Mouse (Mus musculus): ENCODE results near the gene Smim23. TPM values are rescaled to one million over a fixed set of nuclear protein-coding genes. Genes with fewer than 3 reads are reported as not detected.
A peak's percentile ranks its signal among the peaks of the same experiment; 100 is the strongest.

Smim23 gene
- polyA plus RNA-seq, 1 experiment from 2014 or later, result not detected

- no peak overlapping the region for H3K27ac ChIP-seq (ENCODE audit: low read length)
- 85% methylated on average over 6 of the region's 6 CpGs for WGBS
- H3K4me2 ChIP-seq (ENCODE audit: low read length), result no peak overlapping the region
- peaks cover 6% of the 10 kb centered on the region for H3K4me1 ChIP-seq (replicated peaks; ENCODE audit: control insufficient read depth, insufficient read depth, low read length)
- no peak for ATAC-seq
- H3K27me3 ChIP-seq (replicated peaks; ENCODE audit: control insufficient read depth, insufficient read depth, low read length), result no peaks in the 10 kb centered on the region
- H3K36me3 ChIP-seq (ENCODE audit: control insufficient read depth, insufficient read depth), result no peaks in the 10 kb centered on the region
- H3K4me3 ChIP-seq (replicated peaks; ENCODE audit: low read length), result no peak overlapping the region
- H3K9me3 ChIP-seq (ENCODE audit: control insufficient read depth, low read length), result no peaks in the 10 kb centered on the region
- H3K9ac ChIP-seq (replicated peaks; ENCODE audit: low read depth, low read length), result no peak overlapping the region
Observed at GRCm38 (mm10) chr11:32785591-32786147, 38.7 kb downstream of the Smim23 start.

GRCm38 (mm10) chr11:32782724-32783123 lies 41.7 kb downstream of the Smim23 start:
- Histone ChIP-seq H3K9ac (replicated peaks; ENCODE audit: low read depth, low read length) (no peak overlapping the region), H3K27ac (ENCODE audit: low read length) (no peak overlapping the region), H3K27me3 (replicated peaks; ENCODE audit: control insufficient read depth, insufficient read depth, low read length) (no peaks in the 10 kb centered on the region), H3K4me3 (replicated peaks; ENCODE audit: low read length) (no peak overlapping the region), H3K4me1 (replicated peaks; ENCODE audit: control insufficient read depth, insufficient read depth, low read length) (peaks cover 6% of the 10 kb centered on the region), H3K36me3 (ENCODE audit: control insufficient read depth, insufficient read depth) (no peaks in the 10 kb centered on the region), H3K4me2 (ENCODE audit: low read length) (no peak overlapping the region), H3K9me3 (ENCODE audit: control insufficient read depth, low read length) (no peaks in the 10 kb centered on the region)
- ATAC-seq, result no peak
- 74% methylated on average over 3 of the region's 3 CpGs for WGBS

DNA sequence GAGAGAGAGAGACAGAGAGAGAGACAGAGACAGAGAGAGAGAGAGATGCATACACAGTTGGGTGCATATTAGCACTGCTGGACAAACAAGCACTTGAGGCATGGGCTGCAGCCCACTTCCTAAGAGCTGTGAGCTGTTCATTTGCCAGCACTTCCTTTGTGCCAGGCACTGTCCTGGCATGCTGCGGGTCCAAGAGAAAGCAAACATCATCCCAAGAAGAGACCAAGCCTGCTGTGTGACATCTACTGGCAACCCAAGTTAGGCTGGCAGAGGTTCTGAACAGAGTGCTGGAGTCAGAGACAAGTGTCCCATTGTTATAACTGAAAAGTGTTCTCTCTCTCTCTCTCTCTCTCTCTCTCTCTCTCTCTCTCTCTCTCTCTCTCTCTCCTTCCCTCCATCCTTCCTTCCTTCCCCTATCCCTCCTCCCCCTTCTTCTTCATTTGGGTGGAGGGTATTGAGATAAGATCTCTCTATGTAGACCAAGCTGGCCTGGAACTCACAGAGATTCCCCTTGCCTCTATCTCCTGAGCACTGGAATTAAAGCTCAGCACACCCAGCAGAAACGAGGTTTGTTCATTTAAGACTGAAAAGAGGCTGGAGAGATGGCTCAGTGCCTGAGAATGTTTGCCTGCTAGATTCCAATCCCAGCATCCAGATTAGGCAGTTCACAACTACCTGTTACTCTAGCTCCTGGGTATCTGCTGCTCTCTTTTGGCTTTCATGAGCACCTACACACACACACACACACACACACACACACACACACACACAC lies 42.6 kb downstream of the Smim23 start:
- WGBS, result 36% methylated on average over 2 of the region's 2 CpGs
- Histone ChIP-seq H3K27ac (ENCODE audit: low read length) (no peak overlapping the region), H3K9me3 (ENCODE audit: control insufficient read depth, low read length) (peaks cover under 1% of the 10 kb centered on the region; the same call in 1 of the 2 replicates), H3K4me1 (replicated peaks; ENCODE audit: control insufficient read depth, insufficient read depth, low read length) (peaks cover 6% of the 10 kb centered on the region), H3K27me3 (replicated peaks; ENCODE audit: control insufficient read depth, insufficient read depth, low read length) (no peaks in the 10 kb centered on the region), H3K9ac (replicated peaks; ENCODE audit: low read depth, low read length) (no peak overlapping the region), H3K4me2 (ENCODE audit: low read length) (no peak overlapping the region), H3K4me3 (replicated peaks; ENCODE audit: low read length) (no peak overlapping the region), H3K36me3 (ENCODE audit: control insufficient read depth, insufficient read depth) (no peaks in the 10 kb centered on the region)
- peak; percentile 49 for ATAC-seq

DNA sequence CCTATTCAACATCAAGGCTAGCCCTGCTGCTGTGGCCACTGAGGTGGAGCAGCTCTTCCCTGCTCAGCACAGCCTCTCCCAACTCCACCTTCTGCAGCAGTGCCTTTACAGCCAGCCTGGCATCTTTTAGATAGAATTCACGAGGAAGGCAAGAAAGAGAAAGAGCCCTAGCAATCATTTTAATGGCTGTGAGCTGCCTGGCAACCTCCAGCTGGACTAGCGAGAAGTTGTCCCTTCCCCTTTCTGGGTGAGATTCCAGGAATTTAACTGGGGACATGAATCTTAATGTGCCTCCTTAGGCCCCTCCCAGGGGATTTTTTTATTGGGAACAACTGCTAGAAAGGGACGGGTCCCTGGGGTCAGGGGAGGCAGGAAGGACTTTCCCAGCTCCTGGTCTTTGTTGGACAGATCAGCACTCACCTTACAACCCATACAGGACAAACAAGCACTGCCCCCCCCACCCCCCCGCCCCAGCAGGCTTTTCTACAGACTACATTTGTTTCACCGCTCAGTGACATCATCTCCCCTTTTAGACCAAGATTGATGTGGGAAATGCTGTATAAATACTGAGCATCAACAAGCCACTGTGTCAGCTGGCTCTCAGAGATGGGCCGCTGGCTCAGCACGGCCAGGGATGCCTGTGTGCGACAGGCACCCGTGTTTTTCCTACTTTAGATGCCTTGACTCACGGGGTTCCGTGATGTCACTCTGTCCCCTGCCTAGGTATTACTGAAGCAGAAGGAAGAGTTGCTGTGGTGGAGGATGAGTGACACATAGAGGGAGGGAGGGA lies 43.5 kb downstream of the Smim23 start:
- Histone ChIP-seq H3K36me3 (ENCODE audit: control insufficient read depth, insufficient read depth) (no peaks in the 10 kb centered on the region), H3K4me3 (replicated peaks; ENCODE audit: low read length) (no peak overlapping the region), H3K4me2 (ENCODE audit: low read length) (no peak overlapping the region), H3K4me1 (replicated peaks; ENCODE audit: control insufficient read depth, insufficient read depth, low read length) (peaks cover 6% of the 10 kb centered on the region), H3K27me3 (replicated peaks; ENCODE audit: control insufficient read depth, insufficient read depth, low read length) (no peaks in the 10 kb centered on the region), H3K9ac (replicated peaks; ENCODE audit: low read depth, low read length) (no peak overlapping the region), H3K27ac (ENCODE audit: low read length) (no peak overlapping the region), H3K9me3 (ENCODE audit: control insufficient read depth, low read length) (peaks cover 5% of the 10 kb centered on the region; the same call in 1 of the 2 replicates)
- WGBS, result 28% methylated on average over 11 of the region's 11 CpGs
- ATAC-seq, result peak; percentile 69

DNA sequence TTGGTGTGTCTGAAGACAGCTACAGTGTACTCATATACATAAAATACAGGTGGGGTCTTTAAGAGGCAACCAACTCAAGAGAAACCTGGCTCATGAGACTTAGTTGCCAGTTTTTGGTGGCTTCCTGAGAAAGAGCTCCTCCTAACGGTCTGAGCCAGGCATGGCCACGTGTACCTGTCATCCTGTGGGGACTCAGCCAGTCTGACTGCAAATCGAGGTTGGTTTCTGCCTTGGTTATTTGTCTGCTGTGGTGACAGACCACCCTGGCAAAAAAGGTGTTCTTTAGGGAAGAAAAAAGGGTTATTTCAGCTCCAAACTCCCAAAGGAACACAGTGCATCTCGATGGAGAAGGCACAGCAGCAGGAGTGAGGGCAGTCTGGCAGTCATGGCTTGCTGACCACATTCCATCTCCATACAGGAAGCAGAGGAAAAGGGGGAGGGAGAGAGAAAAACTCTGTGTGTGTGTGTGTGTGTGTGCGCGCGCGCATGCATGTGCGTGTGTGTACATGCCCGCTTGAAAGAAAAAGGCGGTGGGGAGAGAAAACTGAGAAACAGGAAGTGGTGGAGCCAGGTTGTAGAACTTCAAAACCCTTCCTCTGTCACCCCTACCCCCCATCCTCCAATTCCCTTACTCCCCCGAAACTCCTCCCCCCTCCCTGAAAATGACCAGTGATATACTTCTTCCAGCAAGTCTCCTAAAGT lies 55.6 kb downstream of the Smim23 start:
- Histone ChIP-seq H3K9ac (replicated peaks; ENCODE audit: low read depth, low read length) (no peak overlapping the region), H3K27ac (ENCODE audit: low read length) (no peak overlapping the region), H3K9me3 (ENCODE audit: control insufficient read depth, low read length) (no peaks in the 10 kb centered on the region), H3K4me2 (ENCODE audit: low read length) (no peak overlapping the region), H3K36me3 (ENCODE audit: control insufficient read depth, insufficient read depth) (no peaks in the 10 kb centered on the region), H3K4me3 (replicated peaks; ENCODE audit: low read length) (no peak overlapping the region), H3K4me1 (replicated peaks; ENCODE audit: control insufficient read depth, insufficient read depth, low read length) (no peaks in the 10 kb centered on the region), H3K27me3 (replicated peaks; ENCODE audit: control insufficient read depth, insufficient read depth, low read length) (no peaks in the 10 kb centered on the region)
- ATAC-seq, result no peak
- WGBS, result 79% methylated on average over 12 of the region's 12 CpGs

Other genes with a start within 250 kb of the Smim23 start
- gene Fbxw11, start 181.9 kb downstream of the Smim23 start, polyA plus RNA-seq (2015; fragmentation: Nextera tagmentation; extraction: Ambion mirVana), result 125 and 137 TPM in 2 replicates

Measured in forebrain, embryonic 16.5 days (tissue).